Mouse (Mus musculus) G1E (cell line): ENCODE results near the gene Rptor.

ENCODE experiments used
- CTCF ChIP-seq: IDR thresholded peaks from 2 replicates; pipeline ENCODE4 v1.5.1; 2012; ENCODE audit warnings: low read depth, low read length, inconsistent platforms, mixed read lengths
- GATA1 ChIP-seq: IDR thresholded peaks from 2 replicates; pipeline ENCODE4 v1.6.1; 2012; ENCODE audit warnings: borderline replicate concordance, low read length, inconsistent platforms, mixed read lengths
- POLR2AphosphoS5 ChIP-seq: IDR thresholded peaks from 2 replicates; pipeline ENCODE4 v1.6.1; 2012; ENCODE audit warnings: low read depth, low read length, inconsistent platforms; ENCODE audit not compliant: insufficient replicate concordance
- TAL1 ChIP-seq: conservative IDR thresholded peaks from 2 replicates; pipeline ENCODE4 v1.6.1; 2012; ENCODE audit warnings: low read depth, low read length, inconsistent platforms, mixed read lengths

- TF ChIP-seq CTCF (no peak), TAL1 (no peak), POLR2AphosphoS5 (no peak), GATA1 (no peak)
Measured at GRCm38 (mm10) chr11:119600286-119600685, 2.4 kb upstream of the Rptor start.
